ENCODE assay signal across 21 mouse cellular contexts in the genomic region with DNA sequence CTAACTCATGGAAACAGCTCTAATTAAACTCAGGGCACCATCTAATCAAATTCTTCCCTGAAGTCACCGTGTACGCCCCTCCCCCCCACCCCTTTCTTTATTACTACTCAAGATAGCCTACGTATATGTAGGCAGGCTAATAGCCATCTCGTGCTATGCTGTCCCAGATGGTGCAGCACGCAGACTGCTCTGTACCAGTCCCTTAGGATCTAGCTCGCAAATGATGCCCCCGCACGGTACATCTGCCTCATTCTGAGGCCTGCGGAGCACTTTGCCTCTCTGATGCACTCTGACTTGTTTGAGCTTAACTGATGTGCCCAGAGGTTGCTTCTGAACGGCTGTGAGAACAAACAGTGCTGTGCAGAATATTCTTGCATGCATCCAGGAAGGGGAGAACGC.
"Had no signal": no experiment of that assay in that cellular context is flagged by ENCODE, and none has a peak within 500 bp of the region (broad histone marks: within the 10 kb centered on the region; RNA-seq: fewer than 3 reads in every experiment).

No protein-coding gene starts in this region.

- H3K27me3 ChIP-seq: hindbrain, embryonic 15.5 days; intestine, embryonic 15.5 days had no signal

- H3K27ac ChIP-seq: gastrocnemius, adult 2 months; heart, adult 2 months; hindbrain, embryonic 10.5 days; hindbrain, embryonic 15.5 days; intestine, embryonic 15.5 days; layer of hippocampus, adult 2 months; left cerebral cortex, adult 2 months; limb, embryonic 10.5 days; limb, embryonic 12.5 days had no signal

- ATAC-seq: forebrain, embryonic 16.5 days; inflammation-experienced regulatory T-cells, adult 6 months had no signal

- H3K4me2 ChIP-seq: heart, embryonic 11.5 days; hindbrain, embryonic 15.5 days; intestine, embryonic 15.5 days; limb, embryonic 12.5 days had no signal

- H3K4me3 ChIP-seq: heart, adult 2 months; hindbrain, embryonic 10.5 days; hindbrain, embryonic 15.5 days; intestine, embryonic 15.5 days; layer of hippocampus, adult 2 months; left cerebral cortex, adult 2 months; limb, embryonic 10.5 days; limb, embryonic 12.5 days had no signal

- H3K9ac ChIP-seq: hindbrain, embryonic 15.5 days; intestine, embryonic 15.5 days; limb, embryonic 12.5 days had no signal

- H3K9me3 ChIP-seq: hindbrain, embryonic 10.5 days; hindbrain, embryonic 15.5 days; intestine, embryonic 15.5 days; limb, embryonic 10.5 days; limb, embryonic 12.5 days had no signal

- H3K36me3 ChIP-seq: hindbrain, embryonic 10.5 days; hindbrain, embryonic 15.5 days; intestine, embryonic 15.5 days; limb, embryonic 10.5 days; limb, embryonic 12.5 days had no signal

- DNase-seq: gastrocnemius, postnatal 10 days; gastrocnemius, postnatal 25 days; heart, adult 2 months; heart, postnatal 10 days; heart, postnatal 4 days; kidney, adult 18-20 months; kidney, adult 8-10 months; kidney, postnatal 10 days; kidney, postnatal 4 days; liver had no signal
